ENCODE assay signal across 8 mouse cellular contexts in the genomic region with DNA sequence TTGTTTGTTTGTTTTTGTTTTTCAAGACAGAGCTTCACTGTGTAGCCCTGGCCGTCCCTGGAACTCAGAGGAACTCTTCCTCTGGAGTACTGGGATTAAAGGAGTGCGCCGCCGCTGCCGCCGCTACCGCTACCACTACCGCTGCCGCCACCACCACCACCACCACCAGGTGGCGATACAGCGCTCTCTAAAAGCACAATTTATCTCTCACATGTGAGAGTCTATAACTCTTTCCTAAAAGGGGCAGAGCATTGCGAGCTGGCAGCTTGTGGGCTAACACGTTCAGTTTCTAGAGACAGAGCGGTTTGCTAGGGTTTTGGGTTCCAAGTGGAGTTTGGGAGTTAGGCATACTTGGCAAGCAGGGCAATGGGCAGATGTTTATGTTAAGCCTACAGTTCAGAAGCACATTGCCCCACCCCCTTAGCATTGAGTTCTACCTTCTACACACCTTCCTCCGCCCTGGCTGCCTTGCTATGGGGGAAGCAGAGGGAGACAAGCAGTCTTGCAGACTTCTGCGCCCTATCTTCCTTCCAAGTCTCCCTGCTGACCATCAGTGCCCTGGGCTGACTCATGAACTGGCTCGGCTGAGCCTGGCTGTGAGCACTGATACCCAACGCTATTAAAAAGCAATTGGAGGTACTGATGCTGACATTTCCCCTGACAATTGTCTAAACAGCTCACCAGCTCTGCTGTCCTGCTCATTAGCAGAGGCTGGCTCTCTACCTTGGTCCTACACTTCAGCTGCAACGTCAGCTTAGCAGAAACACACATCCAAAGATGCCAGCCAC. TPM values are rescaled to one million over a fixed set of nuclear protein-coding genes. Genes with fewer than 3 reads are reported as not detected.
DNase-seq lines count a peak whose midpoint lies in the region; ATAC-seq and TF ChIP-seq lines count a peak whose summit lies in the region.

No protein-coding gene starts in this region.

- no peak overlapping the region for H3K27ac ChIP-seq in bone marrow, adult 2 months (ENCODE audit: control insufficient read depth, insufficient read depth, low read depth, low read length, poor library complexity)
- no peak overlapping the region for H3K27ac ChIP-seq in embryonic facial prominence, embryonic 14.5 days (replicated peaks; ENCODE audit: low read depth, low read length)
- no peak overlapping the region for H3K27ac ChIP-seq in heart, embryonic 10.5 days
- H3K27ac ChIP-seq in kidney, embryonic 14.5 days (ENCODE audit: low read depth, low read length), result no peak overlapping the region
- H3K27ac ChIP-seq in liver, adult 2 months (replicated peaks; ENCODE audit: insufficient read depth, low read depth, low read length), result no peak overlapping the region
- H3K27ac ChIP-seq in testis, adult 2 months (ENCODE audit: control insufficient read depth, insufficient read depth, low read depth, low read length), result no peak overlapping the region

- H3K79me2 ChIP-seq in liver, adult 2 months (ENCODE audit: control insufficient read depth, insufficient read depth, low read length), result no peaks in the 10 kb centered on the region

- no peak overlapping the region for H3K4me3 ChIP-seq in bone marrow, adult 2 months (replicated peaks; ENCODE audit: control insufficient read depth, low read depth, low read length)
- H3K4me3 ChIP-seq in embryonic facial prominence, embryonic 14.5 days (ENCODE audit: low read depth, low read length), result peak overlapping the region; percentile 32
- peak overlapping the region; percentile 51 for H3K4me3 ChIP-seq in heart, embryonic 10.5 days
- peak overlapping the region; percentile 22; the same call in 1 of the 2 replicates for H3K4me3 ChIP-seq in kidney, embryonic 14.5 days (ENCODE audit: low read length)
- H3K4me3 ChIP-seq in liver, adult 2 months (ENCODE audit: insufficient read depth, low read depth, low read length), result no peak overlapping the region
- peak overlapping the region; percentile 32; the same call in 1 of the 2 replicates for H3K4me3 ChIP-seq in testis, adult 2 months (ENCODE audit: control insufficient read depth, low read depth, low read length)

- ATAC-seq in embryonic facial prominence, embryonic 14.5 days (ENCODE audit: low read depth), result peak; percentile 30
- ATAC-seq in kidney, embryonic 14.5 days (ENCODE audit: low FRiP score, low TSS enrichment), result peak; percentile 16; the same call in 1 of the 2 replicates
- ATAC-seq in monocyte, adult 5-6 weeks (replicated peaks; ENCODE audit: insufficient number of reproducible peaks, low FRiP score, low TSS enrichment, poor library complexity, severe bottlenecking), result peak; percentile 73

- no peaks in the 10 kb centered on the region for H3K4me1 ChIP-seq in bone marrow, adult 2 months (ENCODE audit: control insufficient read depth, insufficient read depth, low read length)
- peaks cover 9% of the 10 kb centered on the region; the same call in 1 of the 2 replicates for H3K4me1 ChIP-seq in embryonic facial prominence, embryonic 14.5 days (ENCODE audit: control insufficient read depth, insufficient read depth, low read length)
- peaks cover 16% of the 10 kb centered on the region for H3K4me1 ChIP-seq in heart, embryonic 10.5 days
- H3K4me1 ChIP-seq in kidney, embryonic 14.5 days (ENCODE audit: control insufficient read depth, insufficient read depth, low read length), result peaks cover 13% of the 10 kb centered on the region; the same call in 1 of the 2 replicates
- H3K4me1 ChIP-seq in liver, adult 2 months (ENCODE audit: control insufficient read depth, insufficient read depth, low read length), result peaks cover 4% of the 10 kb centered on the region
- H3K4me1 ChIP-seq in testis, adult 2 months (ENCODE audit: control insufficient read depth, insufficient read depth, low read length), result no peaks in the 10 kb centered on the region

- TF ChIP-seq POLR2A in bone marrow, adult 2 months (IDR thresholded peaks at IDR 0.05; ENCODE audit: borderline replicate concordance, control insufficient read depth, low read depth, low read length), result no peak
- TF ChIP-seq POLR2A in liver, adult 2 months (IDR thresholded peaks at IDR 0.05; ENCODE audit: extremely low read depth, insufficient read depth, low read length), result no peak
- TF ChIP-seq POLR2A in testis, adult 2 months (IDR thresholded peaks at IDR 0.05; ENCODE audit: control insufficient read depth, low read depth, low read length), result no peak

- peak; percentile 28 to 56 for DNase-seq in CD8-positive naive resting alpha-beta T cell, adult 2 months (ENCODE audit: low read depth in 2 of 2, low spot score in 2 of 2)
- peak; percentile 83 for DNase-seq in embryonic facial prominence, embryonic 14.5 days (ENCODE audit: low spot score)
- peak; percentile 90 for DNase-seq in heart, embryonic 10.5 days (ENCODE audit: low spot score)
- DNase-seq in liver, adult 2 months (ENCODE audit: extremely low read depth, low read depth, low spot score), result peak; percentile 44

- H3K36me3 ChIP-seq in embryonic facial prominence, embryonic 14.5 days (ENCODE audit: control insufficient read depth, insufficient read depth, low read length), result no peaks in the 10 kb centered on the region
- no peaks in the 10 kb centered on the region for H3K36me3 ChIP-seq in heart, embryonic 10.5 days
- no peaks in the 10 kb centered on the region for H3K36me3 ChIP-seq in kidney, embryonic 14.5 days (ENCODE audit: control insufficient read depth, insufficient read depth, low read length)
- H3K36me3 ChIP-seq in liver, adult 2 months (ENCODE audit: control insufficient read depth, insufficient read depth, low read length), result no peaks in the 10 kb centered on the region
- no peaks in the 10 kb centered on the region for H3K36me3 ChIP-seq in testis, adult 2 months (ENCODE audit: control insufficient read depth, insufficient read depth, low read length)

- TF ChIP-seq CTCF in bone marrow, adult 2 months (IDR thresholded peaks at IDR 0.05; ENCODE audit: control insufficient read depth, insufficient read depth, low read length), result peak; percentile 77
- TF ChIP-seq CTCF in liver, adult 2 months (IDR thresholded peaks at IDR 0.05; ENCODE audit: low read depth, low read length), result peak; percentile 87
- TF ChIP-seq CTCF in testis, adult 2 months (IDR thresholded peaks at IDR 0.05; ENCODE audit: control insufficient read depth, insufficient read depth, insufficient replicate concordance, low read depth, low read length), result peak; percentile 76; the same call in 1 of the 2 replicates

- H3K9ac ChIP-seq in embryonic facial prominence, embryonic 14.5 days (ENCODE audit: low read depth, low read length), result no peak overlapping the region
- H3K9ac ChIP-seq in kidney, embryonic 14.5 days (ENCODE audit: low read depth, low read length), result no peak overlapping the region
- H3K9ac ChIP-seq in liver, adult 2 months (ENCODE audit: low read depth, low read length), result no peak overlapping the region

- H3K27me3 ChIP-seq in embryonic facial prominence, embryonic 14.5 days (replicated peaks; ENCODE audit: control insufficient read depth, insufficient read depth, low read length), result peaks cover 14% of the 10 kb centered on the region
- H3K27me3 ChIP-seq in heart, embryonic 10.5 days (ENCODE audit: insufficient read depth, poor library complexity, severe bottlenecking), result peaks cover 49% of the 10 kb centered on the region
- H3K27me3 ChIP-seq in kidney, embryonic 14.5 days (ENCODE audit: control insufficient read depth, insufficient read depth, low read length), result peaks cover 13% of the 10 kb centered on the region; the same call in 1 of the 2 replicates
- no peaks in the 10 kb centered on the region; the same call in 1 of the 2 replicates for H3K27me3 ChIP-seq in liver, adult 2 months (ENCODE audit: control insufficient read depth, insufficient read depth, low read length)
- no peaks in the 10 kb centered on the region for H3K27me3 ChIP-seq in testis, adult 2 months (ENCODE audit: control insufficient read depth, insufficient read depth, low read length)

- WGBS in bone marrow, adult 2 months, result 11% methylated on average over 19 of the region's 19 CpGs
- 9% methylated on average over 19 of the region's 19 CpGs for WGBS in embryonic facial prominence, embryonic 14.5 days
- WGBS in heart, embryonic 10.5 days, result 11% methylated on average over 19 of the region's 19 CpGs
- WGBS in kidney, embryonic 14.5 days, result 11% methylated on average over 19 of the region's 19 CpGs
- WGBS in liver, adult 2 months, result 11% methylated on average over 19 of the region's 19 CpGs

- H3K9me3 ChIP-seq in embryonic facial prominence, embryonic 14.5 days (ENCODE audit: control insufficient read depth, low read length), result no peaks in the 10 kb centered on the region
- H3K9me3 ChIP-seq in heart, embryonic 10.5 days, result no peaks in the 10 kb centered on the region
- no peaks in the 10 kb centered on the region for H3K9me3 ChIP-seq in kidney, embryonic 14.5 days (ENCODE audit: control insufficient read depth, low read length)

- H3K4me2 ChIP-seq in embryonic facial prominence, embryonic 14.5 days (ENCODE audit: low read depth, low read length), result peak overlapping the region; percentile 60
- H3K4me2 ChIP-seq in kidney, embryonic 14.5 days (replicated peaks; ENCODE audit: low read depth, low read length), result peak overlapping the region; percentile 45

RNA-seq across cellular contexts. Expression of a gene that starts 24.6 kb away (rescaled TPM):
- polyA plus RNA-seq in bone marrow, adult 2 months (2011; ENCODE audit: insufficient read depth, insufficient read length, low replicate concordance, missing spikeins), result 5.3 and 17.9 TPM in 2 replicates
- 9.5 and 9.6 TPM in 2 replicates for polyA plus RNA-seq in embryonic facial prominence, embryonic 14.5 days (2014; fragmentation: Nextera tagmentation; extraction: Ambion mirVana)
- 13.0 and 16.7 TPM in 2 replicates for polyA plus RNA-seq in heart, embryonic 10.5 days (2016; fragmentation: Nextera tagmentation; extraction: Ambion mirVana)
- polyA plus RNA-seq in kidney, embryonic 14.5 days (2014; fragmentation: Nextera tagmentation; extraction: Ambion mirVana), result 9.8 and 11.2 TPM in 2 replicates
- total RNA-seq in liver, adult 2 months (2014; rRNA removed), result 25.6 and 41.1 TPM in 2 replicates
- polyA plus RNA-seq in liver, adult 2 months (2012; rRNA removed), result 34.1 and 38.6 TPM in 2 replicates
- total RNA-seq in monocyte, adult 5-6 weeks (2017), result 0.19 to 1.7 TPM (median 0.86 TPM) in 3 replicates
- polyA plus RNA-seq in testis, adult 2 months (2012; rRNA removed), result 5.8 and 7.6 TPM in 2 replicates

Comparison
In these comparisons a context has a peak if more than half of its experiments do, and no peak if none do; other contexts are left out.
1. H3K4me3 ChIP-seq: peak in embryonic facial prominence, embryonic 14.5 days (single experiment), heart, embryonic 10.5 days (single experiment), kidney, embryonic 14.5 days (single experiment) and testis, adult 2 months (single experiment); none in bone marrow, adult 2 months (single experiment) and liver, adult 2 months (single experiment).
2. ATAC-seq: peak in every context shown above with its lines; median percentile 73 in monocyte, adult 5-6 weeks; 30 in embryonic facial prominence, embryonic 14.5 days; 16 in kidney, embryonic 14.5 days.
3. Peak in every context shown above with its lines, with median percentiles within 50 percentile points of each other: DNase-seq and CTCF ChIP-seq.